Mouse (Mus musculus): ENCODE results near the gene Parp16.

DNA sequence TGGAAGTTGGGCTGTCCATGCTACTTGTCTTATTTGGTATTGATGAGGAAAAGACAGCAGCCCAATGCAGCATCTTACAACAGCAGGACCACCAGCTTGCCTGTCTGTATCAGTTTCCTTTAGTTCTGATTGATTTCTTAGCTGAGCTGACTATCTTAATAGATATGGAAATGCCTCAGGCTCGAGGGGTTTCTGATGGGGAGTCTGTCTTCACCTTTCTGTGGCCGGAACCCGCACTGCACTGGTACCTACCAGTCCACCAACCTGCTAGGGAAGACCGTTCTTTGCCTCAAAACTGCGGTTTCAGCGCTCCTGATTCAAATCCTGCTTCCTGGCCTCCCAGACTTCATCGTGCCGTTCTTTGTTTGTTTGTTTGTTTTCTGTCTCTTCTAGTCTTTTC, 33.3 kb upstream of the Parp16 start:
- no peak for TF ChIP-seq CTCF (IDR thresholded peaks at IDR 0.05; ENCODE audit: control insufficient read depth, insufficient read depth, low read length)
- TF ChIP-seq POLR2A (IDR thresholded peaks at IDR 0.05; ENCODE audit: borderline replicate concordance, control insufficient read depth, low read depth, low read length) = no peak

Measured in bone marrow, adult 2 months (tissue).